Mouse (Mus musculus) G1E-ER4 (cell line): Measurements from ENCODE around the gene Styxl1. TPM values are rescaled to one million over a fixed set of nuclear protein-coding genes. Genes with fewer than 3 reads are reported as not detected.

Source experiments
- GATA1 ChIP-seq: IDR thresholded peaks from one replicate; pipeline ENCODE4 v1.8.0; 2012; ENCODE audit warnings: low read length, inconsistent platforms
- polyA plus RNA-seq: library from polyadenylated mRNA; stranded (reverse); fragments of >175 nt; gene quantifications from 2 replicates; pipeline ENCODE4 v1.2.3, GENCODE M21; 2012

Gene Styxl1
- polyA plus RNA-seq, 1 experiment: 0.05 TPM

DNA sequence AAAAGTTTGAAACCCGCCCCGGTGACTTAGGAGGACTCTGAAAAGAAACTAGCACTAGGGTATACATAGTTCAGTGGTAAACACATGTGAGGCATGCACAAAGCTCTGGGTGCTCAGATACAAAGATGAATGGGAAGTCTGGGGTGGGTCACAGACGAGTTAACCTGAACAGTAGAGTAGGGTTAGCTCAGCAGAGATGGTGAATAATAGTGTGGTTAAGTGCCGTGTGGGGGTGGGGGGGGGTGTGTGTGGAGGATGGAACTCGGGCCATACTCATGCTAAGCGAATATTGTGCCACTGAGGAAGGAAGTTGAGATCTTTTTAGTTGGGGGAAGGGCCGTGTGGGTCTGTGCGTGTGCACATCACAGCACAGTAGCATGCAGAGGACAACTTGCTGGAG is 2.1 kb upstream of the Styxl1 start:
- TF ChIP-seq GATA1: no peak

DNA sequence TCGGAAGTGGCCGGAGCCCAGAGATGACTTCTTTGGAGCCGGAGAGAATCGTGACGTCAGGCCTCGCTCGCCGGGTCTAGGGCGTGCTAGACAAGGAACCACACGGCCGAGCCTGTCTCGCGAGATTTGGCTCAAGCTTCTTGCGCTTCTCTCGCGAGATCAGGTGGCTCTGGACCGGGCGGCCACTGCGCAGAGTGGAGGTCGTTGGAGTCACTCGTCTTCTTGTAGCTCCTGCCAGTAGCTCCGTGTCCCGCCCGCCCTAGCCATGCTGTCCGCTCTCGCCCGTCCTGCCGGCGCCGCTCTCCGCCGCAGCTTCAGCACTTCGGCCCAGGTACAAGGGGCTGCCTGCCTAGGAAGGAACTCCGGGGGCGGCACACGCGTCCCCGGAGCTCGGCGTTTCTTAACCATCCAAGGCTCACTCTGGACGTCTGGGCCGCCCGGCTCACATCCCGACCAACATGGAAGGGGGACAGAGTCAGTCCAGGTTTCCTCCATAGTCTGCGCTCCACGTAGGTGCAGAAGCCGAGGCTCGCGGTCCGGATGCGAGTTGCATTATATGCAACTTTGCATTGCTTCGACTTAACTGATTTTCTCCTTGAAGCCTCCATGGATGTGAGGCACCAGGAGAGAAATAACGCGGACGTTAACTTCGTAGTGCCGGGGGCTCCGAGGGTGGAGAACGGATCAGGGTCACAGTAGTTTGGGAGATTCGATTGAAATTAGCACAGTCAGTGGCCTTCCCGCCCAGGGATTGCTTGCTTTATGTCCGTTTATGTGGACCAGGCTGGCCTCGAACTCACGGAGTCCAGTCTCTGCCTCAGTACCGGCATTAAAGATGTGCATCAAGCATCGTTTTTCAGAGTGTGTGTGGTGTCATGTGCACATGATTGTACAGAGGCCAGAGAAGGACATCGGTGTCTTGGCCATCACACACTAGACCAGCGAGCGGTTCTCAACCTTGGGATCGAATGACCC is 573 bp upstream of the Styxl1 start, which contains the start of gene Mdh2:
TSS of gene Mdh2 (plus strand) at position 10 of the 975 bp plus-strand sequence.
- no peak for TF ChIP-seq GATA1

GRCm38 (mm10) chr5:135776546-135776945 is 1.6 kb downstream of the Styxl1 start:
- TF ChIP-seq GATA1: no peak

DNA sequence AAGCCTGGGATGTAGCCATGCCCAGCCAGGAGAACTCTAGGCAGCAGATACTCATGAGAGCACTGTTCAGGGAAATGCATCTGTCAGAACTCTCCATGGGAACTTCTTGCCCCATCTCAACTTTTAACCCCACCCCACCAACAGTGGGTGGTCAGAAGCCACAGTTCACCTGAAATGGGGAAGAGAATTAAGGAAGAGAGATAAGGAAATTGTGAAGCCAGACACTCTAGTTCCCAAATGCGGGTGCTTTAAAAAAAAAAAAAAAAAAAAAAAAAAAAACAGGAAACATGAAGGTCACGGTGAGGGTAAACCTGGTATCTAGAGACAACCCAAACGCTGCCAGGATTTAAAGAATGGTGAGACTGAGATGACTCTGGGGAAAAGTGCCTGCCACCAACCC is 5.7 kb downstream of the Styxl1 start:
- no peak for TF ChIP-seq GATA1

GRCm38 (mm10) chr5:135764971-135765370 is 13.2 kb downstream of the Styxl1 start:
- no peak for TF ChIP-seq GATA1

GRCm38 (mm10) chr5:135763526-135763925 is 14.7 kb downstream of the Styxl1 start:
- TF ChIP-seq GATA1: no peak

DNA sequence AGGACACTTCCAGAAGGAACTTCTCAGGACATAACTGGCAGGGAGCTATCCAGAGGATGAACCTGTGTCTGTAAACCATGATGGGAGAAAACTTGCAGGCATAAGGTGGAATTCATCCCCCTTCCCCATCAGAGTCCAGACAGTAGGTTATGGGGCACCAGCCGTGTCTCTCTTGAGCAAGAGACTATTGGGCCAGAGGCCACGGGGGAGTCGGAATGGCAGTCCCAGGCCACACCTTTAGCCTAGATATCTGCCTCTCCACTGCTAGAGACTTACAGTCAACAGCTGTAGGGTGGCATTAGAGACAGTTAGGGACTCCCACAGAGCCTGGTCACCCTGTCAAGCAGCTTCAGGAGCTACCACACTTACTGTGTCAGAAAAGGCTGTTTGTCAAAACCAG is 16.3 kb downstream of the Styxl1 start:
- no peak for TF ChIP-seq GATA1

DNA sequence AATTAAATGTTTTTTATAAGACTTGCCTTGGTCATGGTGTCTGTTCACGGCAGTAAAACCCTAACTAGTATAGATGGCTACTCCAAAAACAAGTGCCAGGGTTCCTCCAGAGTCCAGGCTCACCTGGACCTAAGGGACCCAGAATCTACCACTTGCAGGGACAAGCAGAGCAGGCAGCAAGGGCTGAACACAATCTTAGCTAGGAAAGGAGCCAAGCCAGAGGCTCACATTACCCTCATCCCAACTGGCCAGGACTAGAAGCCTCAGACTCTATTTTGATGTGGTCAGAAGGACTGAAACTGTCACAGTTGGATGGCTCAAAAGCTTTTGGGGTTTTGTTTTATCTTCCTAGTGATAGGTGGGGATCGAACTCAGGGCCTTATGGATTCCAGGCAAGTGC is 26.6 kb downstream of the Styxl1 start:
- TF ChIP-seq GATA1: no peak

- TF ChIP-seq GATA1: no peak
These were observed 27.1 kb downstream of the Styxl1 start for GRCm38 (mm10) chr5:135751041-135751440.

DNA sequence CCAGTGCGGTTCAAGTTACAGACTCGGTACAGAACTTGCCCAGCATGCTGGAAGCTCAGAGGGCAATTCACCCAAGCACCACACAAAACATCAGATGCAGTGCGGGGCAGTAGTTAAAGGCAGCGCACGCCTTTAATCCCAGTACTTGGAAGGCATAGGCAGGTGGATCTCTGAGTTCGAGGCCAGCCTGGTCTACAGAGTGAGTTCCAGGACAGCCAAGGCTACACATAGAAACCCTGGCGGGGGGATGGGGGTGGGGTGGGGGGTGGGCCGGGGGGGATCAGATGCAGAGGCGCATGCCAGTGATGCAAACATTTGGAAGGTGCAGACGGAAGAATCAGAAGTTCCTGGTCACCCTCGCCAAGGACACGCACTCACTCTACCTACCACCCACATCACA is 33.4 kb downstream of the Styxl1 start:
- no peak for TF ChIP-seq GATA1

GRCm38 (mm10) chr5:135743741-135744609 is 34.2 kb downstream of the Styxl1 start, which contains the start of gene Tmem120a:
TSS of gene Tmem120a (minus strand) at chr5:135744448.
- TF ChIP-seq GATA1: no peak

DNA sequence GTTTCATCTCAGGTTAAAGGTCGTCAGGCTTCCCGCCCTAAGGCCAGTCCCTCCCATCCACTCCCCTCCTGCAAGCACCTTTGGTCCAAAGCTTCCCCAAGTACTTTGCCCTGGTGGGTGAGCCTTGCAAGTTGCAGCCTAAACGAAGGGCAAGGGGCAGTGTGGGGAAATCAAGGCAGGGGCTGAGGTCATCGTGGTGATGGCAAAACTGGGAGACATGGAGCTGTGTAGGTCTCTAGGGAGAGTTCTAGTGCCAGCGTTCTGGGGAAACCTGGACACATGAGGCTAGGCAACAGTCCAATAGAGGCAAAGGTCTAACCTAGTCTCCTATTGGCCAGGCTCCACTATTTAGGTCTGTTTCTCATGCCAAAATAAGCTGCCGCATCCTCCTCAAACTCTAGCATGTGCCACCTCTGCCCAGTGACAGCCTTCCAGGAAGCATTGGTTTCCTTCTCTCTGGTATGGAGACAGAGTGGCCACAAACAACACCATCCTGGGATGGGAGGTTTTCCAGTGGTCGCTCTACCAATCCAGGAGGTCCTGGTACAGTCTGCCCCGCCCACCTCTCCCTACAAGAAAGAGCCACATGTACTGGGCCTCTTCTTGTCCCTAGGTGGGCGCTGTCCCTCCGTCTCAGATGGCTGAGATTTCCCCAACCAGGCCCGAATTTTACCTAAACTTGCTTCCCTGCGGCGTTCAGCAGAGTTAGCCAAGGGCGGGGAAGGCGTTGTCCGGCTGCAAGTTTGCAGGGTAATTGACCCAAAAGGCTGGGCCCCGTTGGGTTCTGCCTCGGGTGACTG is 35.0 kb downstream of the Styxl1 start:
- no peak for TF ChIP-seq GATA1

- TF ChIP-seq GATA1: no peak
These were observed 36.0 kb downstream of the Styxl1 start for GRCm38 (mm10) chr5:135742156-135742555.

GRCm38 (mm10) chr5:135738266-135738665 is 39.9 kb downstream of the Styxl1 start:
- TF ChIP-seq GATA1: no peak

GRCm38 (mm10) chr5:135737154-135737553 is 41.0 kb downstream of the Styxl1 start:
- no peak for TF ChIP-seq GATA1
